Mouse (Mus musculus): Measurements from ENCODE around the gene Disc1.

The Disc1 gene

DNA sequence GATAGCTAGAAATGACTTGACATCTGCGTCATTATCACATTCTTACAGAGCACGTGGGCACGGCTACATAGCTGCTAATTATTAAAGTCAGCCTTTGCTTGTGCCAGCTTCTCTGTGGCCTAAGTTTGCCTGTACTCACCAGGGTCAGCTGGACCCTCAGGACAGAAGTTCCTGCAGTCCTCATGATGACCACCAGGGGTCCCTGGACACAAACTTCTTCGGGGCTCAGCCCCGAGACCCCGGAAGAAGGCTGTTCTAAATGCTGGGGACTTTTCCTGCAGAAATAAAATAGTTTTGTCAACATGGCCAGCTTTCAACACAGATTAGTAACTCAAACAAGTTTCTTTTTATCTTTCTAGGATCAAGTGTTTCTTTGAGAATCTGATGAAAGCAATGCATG lies 74.3 kb downstream of the Disc1 start:
- peak in 1 of 2 experiments; percentile 29 for DNase-seq

GRCm38 (mm10) chr8:125130835-125131234 lies 76.8 kb downstream of the Disc1 start:
- no peak for DNase-seq

DNA sequence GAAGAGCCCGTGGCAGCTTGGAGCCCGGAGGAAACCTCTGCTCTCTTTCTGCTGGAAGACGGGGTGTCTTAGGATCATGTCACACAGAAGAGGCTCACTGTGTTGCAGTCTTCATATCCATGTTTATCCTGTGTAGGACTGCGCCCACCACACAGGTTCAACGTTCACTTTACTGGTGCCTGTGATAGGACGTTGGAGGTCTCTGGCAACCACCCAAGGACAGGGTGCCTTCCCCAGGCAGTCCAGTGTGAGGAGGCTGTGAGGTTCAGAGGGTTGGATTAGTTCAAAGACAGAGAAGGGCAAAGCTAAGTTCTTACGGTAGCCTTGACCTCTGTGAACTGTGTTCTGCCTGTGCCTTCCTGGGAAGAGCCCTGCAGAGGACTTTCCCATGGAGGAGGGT lies 77.3 kb downstream of the Disc1 start:
- DNase-seq = no peak

- DNase-seq = no peak
Measured at GRCm38 (mm10) chr8:125133685-125134114, 79.7 kb downstream of the Disc1 start.

GRCm38 (mm10) chr8:125134876-125135275 lies 80.9 kb downstream of the Disc1 start:
- DNase-seq = no peak

DNA sequence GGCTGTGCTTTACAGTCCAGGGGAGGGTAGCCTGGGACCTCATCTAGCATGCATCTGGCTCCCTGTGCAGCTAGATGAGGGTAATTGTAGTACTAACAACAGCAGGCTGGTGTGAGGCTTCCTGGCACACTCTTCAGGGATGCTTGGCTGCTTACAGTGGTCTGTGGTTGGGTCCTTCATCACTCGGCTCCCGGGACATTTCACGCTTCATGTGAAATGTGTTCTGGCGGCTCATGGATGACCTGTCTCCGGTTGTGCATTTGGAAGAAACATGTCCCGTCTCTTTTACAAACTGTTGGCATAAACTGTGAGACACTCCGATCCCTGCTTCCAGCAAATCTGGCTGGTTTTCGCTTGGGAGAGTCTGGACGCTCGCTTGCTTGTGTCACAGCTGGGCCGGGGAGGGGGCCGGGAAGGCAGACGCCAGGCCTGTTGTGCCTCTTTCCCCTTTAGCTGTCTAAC lies 85.7 kb downstream of the Disc1 start:
- DNase-seq = no peak

- DNase-seq = no peak
Measured at GRCm38 (mm10) chr8:125140965-125141364, 87.0 kb downstream of the Disc1 start.

GRCm38 (mm10) chr8:125156863-125157640 lies 103.1 kb downstream of the Disc1 start:
- DNase-seq = no peak

GRCm38 (mm10) chr8:125157641-125158005 lies 103.6 kb downstream of the Disc1 start:
- no peak for DNase-seq

DNA sequence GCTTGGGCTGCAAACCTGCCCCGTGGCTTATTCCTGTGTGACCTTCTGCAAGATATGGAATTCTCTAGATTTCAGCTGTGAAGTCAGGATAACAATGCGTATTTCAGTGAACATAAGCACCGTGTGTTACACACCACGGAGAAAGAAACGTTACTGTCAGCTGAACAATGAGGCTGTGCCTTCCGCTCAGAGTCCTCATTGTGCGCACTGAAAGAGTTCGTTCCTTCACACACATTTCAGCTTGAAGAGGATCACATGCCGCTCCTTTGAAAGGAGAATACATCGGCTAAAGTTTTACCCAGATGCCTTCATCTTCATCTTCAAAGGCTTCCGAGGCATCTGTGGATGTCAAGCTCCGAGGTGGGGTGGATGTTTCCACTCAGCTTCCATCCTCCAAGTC lies 105.4 kb downstream of the Disc1 start:
- DNase-seq = no peak

DNA sequence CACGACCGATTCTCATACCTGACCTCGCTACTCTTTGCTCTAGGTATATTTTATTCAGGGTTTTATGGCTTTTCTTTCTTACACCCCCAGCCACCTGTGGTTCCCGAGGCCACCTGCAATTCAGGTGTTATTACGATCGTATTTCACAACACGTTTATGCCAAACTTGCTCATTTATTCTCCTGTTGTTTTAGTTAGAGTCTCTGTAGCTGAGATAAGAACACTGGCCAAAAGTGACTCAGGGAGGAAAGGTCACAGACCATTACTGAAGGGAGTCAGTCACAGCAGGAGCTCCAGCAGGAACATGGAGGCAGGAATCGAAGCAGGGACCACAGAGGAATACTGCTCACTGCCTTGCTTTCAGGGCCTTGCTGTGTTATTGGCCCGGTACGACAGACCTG lies 109.5 kb downstream of the Disc1 start:
- no peak for DNase-seq

DNA sequence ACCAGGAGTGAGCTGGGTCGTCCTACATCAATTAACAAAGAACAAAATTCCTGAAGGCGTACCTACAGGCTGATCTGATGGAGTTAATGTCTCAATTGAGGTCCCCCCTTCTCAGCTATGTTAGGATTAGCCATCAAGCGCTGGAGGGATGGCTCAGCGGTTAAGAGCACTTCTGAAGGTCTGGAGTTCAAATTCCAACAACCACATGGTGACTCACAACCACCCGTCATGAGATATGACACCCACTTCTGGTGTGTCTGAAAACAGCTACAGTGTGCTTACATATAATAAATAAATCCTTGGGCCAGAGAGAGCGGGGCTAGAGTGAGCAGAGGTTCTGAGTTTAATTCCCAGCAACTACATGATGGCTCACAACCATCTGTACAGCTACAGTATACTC lies 109.9 kb downstream of the Disc1 start:
- DNase-seq = no peak

- peak in 1 of 2 experiments; percentile 49 for DNase-seq
Measured at GRCm38 (mm10) chr8:125165505-125166446, 111.8 kb downstream of the Disc1 start.

DNA sequence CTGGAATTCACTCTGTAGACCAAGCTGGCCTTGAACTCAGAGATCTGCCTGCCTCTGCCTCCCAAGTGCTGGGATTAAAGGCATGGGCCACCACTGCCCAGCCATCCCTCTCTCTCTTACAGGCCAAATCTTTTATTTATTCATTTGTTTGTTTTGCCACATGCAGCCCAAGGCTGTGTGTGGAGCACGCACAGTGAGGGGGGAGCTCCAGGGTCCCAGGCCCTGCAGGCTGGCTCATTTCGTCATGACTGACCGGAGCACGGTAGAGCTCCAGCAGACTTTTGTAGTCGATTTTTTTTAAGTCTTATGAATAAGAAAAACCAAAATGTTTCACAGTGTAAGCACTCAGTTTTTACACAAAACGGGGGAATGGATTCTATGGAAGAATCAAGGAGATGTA lies 112.5 kb downstream of the Disc1 start:
- no peak for DNase-seq

DNA sequence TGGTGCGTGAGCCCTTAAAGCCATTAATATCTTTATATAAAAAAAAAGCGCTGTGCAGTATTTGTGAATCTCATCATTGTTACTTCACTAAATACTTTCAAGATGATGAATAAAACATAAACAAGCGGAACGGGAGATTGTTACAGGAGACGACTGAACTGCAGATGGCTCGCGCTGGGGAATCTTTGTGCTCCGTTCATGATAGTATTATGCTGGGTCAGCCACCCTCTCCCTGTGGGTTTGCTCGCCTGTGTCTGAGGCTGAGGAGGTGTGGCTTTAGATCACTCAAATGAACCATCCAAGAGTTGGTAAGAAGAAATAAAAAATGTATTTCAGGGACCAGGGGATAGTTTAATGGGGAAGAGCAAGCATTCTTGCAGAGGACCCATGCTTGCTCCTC lies 113.0 kb downstream of the Disc1 start:
- no peak for DNase-seq

DNA sequence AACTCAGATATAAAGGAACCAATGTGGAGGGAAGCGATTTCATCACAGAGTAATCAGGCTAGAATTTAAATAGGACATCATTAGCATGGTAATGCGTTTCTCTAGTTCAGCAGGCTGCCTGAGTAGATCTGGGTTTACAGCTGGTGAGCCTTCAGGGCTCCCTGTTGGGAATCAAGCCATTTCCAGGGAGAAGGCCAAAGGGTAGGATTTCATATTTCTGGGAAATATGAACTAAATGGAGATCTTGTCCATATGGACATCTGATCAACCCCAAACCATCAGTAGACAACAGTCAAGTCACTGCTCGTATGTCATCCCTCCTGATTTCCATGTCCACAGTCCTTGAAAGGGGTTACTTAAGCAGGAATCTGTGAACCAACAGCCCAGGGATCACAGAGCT lies 115.6 kb downstream of the Disc1 start:
- no peak for DNase-seq

GRCm38 (mm10) chr8:125171531-125171930 lies 117.5 kb downstream of the Disc1 start:
- no peak for DNase-seq

DNA sequence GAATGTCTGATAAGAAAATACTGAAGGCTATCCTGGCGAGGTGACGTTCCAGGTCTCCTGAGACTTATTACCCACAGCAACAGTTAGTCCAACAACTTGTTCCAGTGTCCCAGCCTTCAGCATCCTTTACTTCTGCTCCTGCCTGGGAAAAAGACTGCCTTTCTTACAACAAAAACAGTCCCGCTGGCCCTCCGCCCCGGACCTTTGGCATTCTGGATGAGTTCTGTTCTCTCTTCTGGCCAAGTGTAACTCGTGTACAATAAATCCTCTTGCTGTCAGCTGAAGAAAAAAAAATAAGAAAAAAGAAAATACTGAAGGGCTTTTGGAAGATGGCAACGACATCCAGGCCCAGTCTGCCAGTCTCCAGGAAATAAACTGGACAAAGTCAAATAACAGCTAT lies 120.2 kb downstream of the Disc1 start:
- DNase-seq = no peak

- no peak for DNase-seq
Measured at GRCm38 (mm10) chr8:125174851-125175250, 120.9 kb downstream of the Disc1 start.

GRCm38 (mm10) chr8:125175661-125176060 lies 121.7 kb downstream of the Disc1 start:
- DNase-seq = no peak

DNA sequence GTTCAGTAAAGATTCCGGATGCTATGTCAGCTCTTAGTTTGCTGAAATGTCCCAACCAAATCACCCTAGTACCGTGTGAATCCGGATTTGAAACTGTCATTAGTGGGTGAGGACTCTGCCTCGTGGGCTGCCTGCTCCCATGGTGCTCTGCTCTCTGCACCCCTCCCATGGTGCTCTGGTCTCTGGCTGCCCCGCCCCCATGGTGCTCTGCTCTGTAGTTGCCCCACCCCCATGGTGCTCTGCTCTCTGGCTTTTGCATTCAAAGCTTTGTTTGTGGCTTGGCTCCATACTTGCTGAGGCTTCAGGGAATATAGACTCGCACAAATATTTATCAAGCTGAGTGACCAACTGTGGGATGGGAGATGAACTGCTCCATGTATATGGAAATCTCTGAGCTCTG lies 123.1 kb downstream of the Disc1 start:
- DNase-seq = no peak

- DNase-seq = no peak
Measured at GRCm38 (mm10) chr8:125177958-125178357, 124.0 kb downstream of the Disc1 start.

DNA sequence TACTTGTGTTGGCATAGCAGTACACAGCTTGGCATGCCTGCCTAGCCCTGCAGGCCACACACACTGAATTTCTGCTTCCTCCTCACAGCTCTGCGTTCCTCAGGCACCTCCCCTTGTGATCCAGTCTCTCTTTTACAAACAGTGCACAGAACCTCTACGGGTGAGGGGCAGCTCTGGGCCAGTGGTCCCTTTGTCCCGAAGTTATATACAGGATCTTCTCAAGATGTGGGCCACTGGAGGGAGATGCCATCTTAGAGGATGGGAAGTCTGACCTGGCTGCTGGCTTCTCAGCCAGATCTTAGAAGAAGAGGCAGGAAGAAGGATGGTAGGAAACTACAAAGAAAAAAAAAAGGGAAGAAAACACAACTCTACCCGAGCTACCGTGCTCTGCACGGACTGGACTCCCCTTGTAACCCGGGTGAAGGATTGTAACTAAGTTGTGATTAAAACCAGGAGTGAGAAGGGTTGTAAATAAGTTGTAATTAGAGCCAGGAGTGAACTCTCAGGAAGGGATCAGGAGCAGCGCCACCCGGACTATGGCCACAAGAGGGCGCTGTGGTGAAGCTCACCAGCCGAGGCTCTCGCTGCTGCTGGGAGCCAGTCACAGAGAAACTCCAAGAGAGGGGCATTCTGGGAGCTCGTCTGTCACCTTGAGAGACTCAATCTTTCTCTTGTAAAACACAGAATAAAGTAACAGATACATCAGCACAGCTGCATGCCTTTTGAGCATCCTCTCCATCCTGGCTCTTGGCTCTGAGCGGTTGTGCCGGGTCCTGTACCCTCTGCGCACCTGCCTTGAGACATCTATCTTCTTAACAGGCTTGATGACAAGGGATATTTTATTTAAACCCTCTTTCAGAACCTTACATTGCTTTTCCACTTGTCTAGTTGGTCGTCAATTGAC lies 129.8 kb downstream of the Disc1 start:
- DNase-seq = peak; percentile 43 to 79

Data from spleen, adult 18-20 months (tissue).